Mouse (Mus musculus) cerebellum, adult 9-11 months (tissue): ENCODE results near the gene Pax8.

Experiments used
- DNase-seq: peaks from one replicate; pipeline ENCODE4 v3.0.0; 2022

Pax8 gene

DNA sequence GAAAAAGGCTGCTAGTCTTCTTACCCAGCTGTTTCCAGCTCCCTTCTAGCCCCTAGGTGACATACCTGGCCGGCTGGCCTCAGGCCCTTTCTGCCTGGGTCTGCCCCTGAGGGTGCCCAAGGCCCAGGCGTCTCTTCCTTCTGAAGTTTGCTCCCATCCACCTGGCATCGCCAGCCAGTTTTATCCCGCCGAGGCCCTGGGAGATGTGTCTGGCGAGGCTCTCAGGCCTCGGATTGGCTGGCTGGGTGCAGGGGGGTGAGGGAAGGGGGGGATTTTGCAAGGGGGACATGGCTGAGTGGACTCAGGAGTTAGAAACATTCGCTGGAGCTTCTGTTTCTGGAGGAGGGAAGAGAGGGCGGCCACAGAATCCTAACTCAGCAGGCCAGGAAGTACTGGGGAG, at the start of gene Pax8:
Pax8 (minus strand) TSS at position 180 of the 400 bp plus-strand sequence.
- DNase-seq, result no peak

- no peak for DNase-seq
Measured at GRCm38 (mm10) chr2:24521430-24522226, 46.2 kb upstream of the Pax8 start.

DNA sequence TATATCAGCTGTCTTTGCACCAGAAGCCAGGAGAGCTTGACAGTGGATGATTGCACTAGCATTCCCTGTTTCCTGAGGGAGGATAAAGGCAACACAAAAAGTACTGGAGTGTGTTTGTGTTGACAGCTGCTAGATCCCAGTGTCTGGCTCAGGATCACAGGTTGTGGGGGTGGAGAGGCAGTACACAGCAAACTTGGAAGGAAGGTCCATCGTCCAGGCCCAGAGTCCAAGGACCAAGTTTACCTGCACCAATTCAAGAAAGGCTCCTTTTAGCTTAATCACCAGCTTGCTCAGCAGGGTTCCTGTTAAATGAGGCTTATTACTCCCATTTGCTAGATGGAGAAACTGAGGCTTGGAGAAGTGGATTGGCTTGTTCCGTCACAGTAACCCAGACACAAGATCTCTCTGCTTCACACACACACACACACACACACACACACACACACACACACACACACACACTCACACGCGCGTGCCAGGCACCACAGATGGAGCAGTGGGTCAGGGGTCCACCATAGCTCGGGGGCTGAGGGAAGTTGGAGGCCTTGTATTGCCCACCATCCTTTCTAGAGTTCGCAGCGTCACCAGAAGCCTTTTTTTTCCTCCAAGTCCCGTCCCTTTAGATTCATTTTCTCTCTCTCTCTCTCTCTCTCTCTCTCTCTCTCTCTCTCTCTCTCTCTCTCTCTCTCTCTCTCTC, 45.3 kb upstream of the Pax8 start:
- no peak for DNase-seq

- peak; percentile 41 for DNase-seq
Measured at GRCm38 (mm10) chr2:24516946-24517345, 41.5 kb upstream of the Pax8 start.

- no peak for DNase-seq
Measured at GRCm38 (mm10) chr2:24507359-24507758, 32.0 kb upstream of the Pax8 start.

- peak; percentile 8 for DNase-seq
Measured at GRCm38 (mm10) chr2:24502963-24503471, 27.6 kb upstream of the Pax8 start.

- no peak for DNase-seq
Measured at GRCm38 (mm10) chr2:24500921-24501320, 25.5 kb upstream of the Pax8 start.

- no peak for DNase-seq
Measured at GRCm38 (mm10) chr2:24490564-24490963, 15.2 kb upstream of the Pax8 start.

GRCm38 (mm10) chr2:24488660-24489059, 13.3 kb upstream of the Pax8 start:
- no peak for DNase-seq

DNA sequence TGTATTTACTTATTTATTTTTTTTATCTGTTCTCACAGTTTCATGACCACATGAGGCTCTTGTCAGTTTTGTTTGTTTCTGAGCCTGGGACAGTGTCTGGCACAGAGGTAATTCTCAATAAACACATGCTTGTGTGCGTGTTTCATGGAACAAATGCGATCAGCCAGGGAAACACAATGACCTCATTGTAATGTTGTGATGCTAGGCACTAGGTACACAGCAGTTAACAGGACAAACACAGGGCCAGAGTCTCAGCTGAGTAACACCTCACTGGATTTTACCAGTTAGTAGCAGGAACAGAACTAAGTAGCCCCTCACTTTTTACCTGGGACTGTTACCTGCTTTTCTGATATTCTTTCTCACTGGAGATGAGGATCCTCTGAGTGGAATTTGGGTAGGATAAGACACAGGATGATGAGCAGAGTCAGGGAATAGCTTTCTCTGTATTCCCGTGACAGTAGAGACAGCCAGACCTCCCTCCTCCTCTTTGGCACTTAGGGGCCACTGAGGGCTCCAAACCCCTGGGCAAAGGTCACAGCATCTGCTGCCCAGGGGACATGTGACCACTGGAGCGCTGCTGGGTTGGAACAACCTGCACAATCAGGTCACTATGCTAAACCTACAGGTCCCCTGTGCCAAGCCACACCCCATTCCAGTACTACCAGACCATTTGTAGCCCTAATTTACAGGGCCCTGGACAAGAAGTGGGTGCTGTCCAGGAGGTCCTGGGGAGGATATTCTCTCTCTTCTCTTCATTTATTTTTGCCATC, 11.8 kb upstream of the Pax8 start:
- no peak for DNase-seq

DNA sequence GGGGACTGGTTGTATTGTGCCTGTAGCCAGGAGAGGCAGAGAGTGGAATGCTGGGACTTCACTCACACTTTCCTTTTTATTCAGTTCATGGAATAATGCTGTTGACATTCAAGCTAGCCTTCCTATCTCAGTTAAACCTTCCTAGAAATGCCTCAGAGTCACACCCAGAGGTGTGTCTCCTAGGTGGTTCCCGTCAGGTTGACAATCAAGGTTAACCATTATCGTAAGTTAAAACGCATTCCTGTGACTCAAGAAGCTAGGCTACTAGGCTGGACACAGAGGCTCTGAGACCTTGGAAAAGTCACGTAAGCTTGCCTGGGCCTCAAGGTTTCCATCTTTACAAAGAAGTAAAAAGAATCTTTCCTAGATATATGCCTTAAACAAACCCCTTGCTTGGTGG, 10.0 kb upstream of the Pax8 start:
- DNase-seq, result no peak

DNA sequence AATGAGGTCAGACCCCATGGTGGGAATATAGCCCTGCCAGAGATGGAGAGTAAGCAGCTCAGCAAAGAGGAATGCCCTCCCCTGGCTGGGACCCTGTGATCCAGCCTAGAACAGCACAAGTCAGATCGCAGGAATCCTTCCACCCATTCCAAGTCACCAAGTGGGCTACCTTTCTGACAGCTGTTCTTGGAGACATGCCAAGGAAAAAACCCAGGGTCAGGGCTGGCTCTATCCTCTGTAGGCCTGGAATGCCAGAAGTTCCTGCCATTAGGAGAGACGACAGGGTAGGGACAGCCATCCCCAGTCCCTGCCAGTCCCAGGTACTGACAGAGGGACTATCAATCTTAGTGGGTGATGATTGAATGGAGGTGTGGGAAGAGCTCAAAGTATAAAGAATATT, 4.5 kb upstream of the Pax8 start:
- no peak for DNase-seq

- DNase-seq, result peak; percentile 11
Measured at GRCm38 (mm10) chr2:24479151-24479550, 3.8 kb upstream of the Pax8 start.

DNA sequence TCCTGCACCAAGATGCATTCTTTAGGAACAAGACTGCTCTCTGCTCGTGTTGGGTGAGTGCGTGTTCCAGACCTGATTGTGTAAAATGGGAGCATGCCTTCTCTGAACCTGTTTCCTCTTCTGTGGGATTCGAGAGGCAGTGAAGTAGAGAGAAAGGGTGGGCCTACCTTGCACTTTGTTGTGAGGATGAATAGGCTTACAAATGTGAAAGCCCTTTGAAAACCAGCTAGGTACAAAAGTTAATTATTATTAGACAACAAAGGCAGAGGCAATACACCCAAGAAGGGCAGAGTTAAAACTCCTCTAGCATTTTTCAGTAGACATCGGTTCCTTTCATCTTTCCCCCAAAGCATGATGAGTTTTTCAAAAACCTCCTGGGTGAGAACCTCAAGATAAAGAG, 3.2 kb upstream of the Pax8 start:
- no peak for DNase-seq

DNA sequence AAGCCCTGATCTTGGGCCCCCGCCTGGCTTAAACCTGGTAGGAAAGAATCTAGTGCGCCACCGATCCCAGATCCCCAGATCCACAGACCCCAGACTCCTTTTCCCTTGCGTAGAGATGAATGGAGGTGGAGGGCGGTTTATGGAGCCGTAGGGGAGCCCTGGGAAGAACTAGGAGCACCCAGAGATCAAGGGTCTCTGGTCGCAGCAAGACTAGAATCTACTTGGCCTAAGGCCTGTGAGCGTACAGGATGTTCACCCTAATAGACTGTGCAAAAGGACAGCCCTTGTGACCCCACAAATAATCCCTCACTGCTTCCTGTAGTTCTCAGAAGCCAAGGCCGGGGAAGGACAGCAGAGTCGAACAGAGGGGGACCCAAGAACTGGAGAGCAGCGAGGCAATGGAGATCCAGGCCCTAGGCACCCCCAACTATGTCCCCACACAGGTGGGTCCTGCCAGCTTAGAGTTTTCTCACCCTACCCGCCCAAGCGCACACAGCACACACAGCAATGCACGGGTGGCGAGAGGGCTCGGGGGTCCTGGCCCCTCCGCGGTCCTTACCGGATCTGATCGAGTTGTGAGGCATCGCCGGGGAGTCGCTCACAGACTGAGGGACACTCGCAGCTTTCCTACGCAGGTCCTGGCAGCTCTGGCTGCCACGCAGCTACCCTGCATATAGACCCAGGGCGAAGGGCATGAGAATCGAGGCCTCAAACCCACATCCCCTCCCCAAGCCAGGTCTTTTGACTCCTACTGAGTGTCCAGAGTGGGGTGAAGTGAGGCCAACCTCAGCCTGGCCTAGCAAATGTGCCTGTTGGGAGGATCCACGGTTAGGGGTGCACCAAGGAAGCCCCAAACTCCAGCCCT, 653 bp downstream of the Pax8 start:
- DNase-seq, result no peak

- DNase-seq, result no peak
Measured at GRCm38 (mm10) chr2:24473641-24474511, 1.5 kb downstream of the Pax8 start.

DNA sequence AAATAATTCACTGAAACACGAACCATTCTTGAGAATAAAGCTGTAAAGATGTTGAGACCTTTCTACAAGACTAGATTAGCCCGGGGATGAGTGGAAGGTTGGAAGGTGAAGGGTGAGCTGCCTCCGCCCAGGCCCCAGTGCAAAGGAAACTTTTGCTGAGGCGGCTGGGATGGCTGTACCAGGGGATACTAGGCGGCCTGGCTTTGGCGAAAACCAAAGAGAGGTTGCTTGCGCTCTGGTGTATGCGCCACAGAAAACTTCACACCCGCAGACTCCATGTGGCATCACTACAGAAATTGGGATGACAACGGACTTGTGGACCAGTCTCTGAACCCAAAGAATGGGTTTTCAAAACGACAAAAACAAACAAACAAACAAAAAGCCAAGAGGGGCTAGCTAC, 2.7 kb downstream of the Pax8 start:
- no peak for DNase-seq

- no peak for DNase-seq
Measured at GRCm38 (mm10) chr2:24472111-24472510, 3.3 kb downstream of the Pax8 start.

GRCm38 (mm10) chr2:24469102-24469501, 6.3 kb downstream of the Pax8 start:
- no peak for DNase-seq

DNA sequence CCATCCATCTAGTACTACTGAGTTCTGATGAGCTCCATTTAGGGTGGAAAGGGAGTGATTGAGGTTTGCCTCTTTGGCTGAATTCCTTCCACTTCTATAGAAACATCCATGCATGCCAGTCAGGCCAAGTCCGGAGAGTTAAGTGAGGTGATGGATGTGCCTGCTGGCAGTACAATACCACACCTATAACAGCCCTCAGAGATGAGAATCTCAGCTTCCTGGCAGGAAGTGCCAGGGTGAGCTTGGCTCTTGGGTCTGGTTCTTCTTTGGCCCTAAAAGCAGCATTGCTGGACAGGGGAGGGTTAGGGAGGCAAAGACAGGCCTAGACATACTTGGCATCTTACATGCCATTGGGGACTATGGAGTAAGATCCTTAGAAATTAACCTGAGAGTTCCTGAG, 7.0 kb downstream of the Pax8 start:
- no peak for DNase-seq

GRCm38 (mm10) chr2:24467156-24467555, 8.2 kb downstream of the Pax8 start:
- no peak for DNase-seq

- DNase-seq, result no peak
Measured at GRCm38 (mm10) chr2:24460808-24461127, 14.6 kb downstream of the Pax8 start.
